Mouse (Mus musculus) spleen, postnatal 4 days (tissue): ENCODE results near the gene Usp7.
"Not testable (repeated sequence)": the region's sequence is repeated elsewhere in the genome, so short reads cannot be mapped to it uniquely, and the experiment has no call there.

ENCODE experiments used
- DNase-seq, 2 experiments: peaks; one replicate each; pipeline ENCODE4 v3.0.0; 2022; ENCODE audit warnings: low spot score in 2 of 2

Gene Usp7

DNA sequence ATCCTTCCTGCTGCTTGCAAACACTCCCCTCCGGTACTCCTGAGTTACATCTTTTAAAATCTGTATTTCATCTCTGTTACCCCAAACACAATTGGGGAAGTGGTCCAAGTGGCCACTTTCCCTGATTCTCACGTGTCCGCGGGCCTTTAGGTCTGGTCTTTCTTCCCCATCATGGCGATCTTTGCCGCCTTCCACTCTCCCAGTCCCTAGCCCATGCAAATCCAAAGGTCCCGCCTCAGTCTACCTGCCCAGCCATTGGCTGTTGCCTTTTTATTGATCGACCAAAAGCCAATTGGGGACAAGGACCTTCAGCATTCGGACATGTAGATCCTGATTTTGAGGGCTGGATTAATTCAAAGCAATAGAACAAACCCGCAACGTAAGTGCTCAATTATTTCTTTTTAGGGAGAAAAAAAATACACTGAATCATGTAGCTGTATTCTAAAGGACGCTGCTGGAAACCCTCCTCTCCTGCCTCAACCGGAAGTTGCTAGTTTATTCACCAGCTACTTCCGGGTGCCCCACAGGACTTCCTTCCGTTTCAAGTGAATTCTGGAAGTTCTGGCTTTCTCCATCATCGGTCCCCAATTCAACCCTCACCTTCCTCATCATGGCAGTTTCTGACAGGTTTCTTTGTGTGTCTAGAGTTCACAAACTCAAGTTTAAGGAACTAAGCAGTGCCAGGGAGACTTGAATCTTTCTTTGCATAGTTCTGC is 8.8 kb downstream of the Usp7 start:
- DNase-seq: no peak

GRCm38 (mm10) chr16:8781660-8782059 is 10.4 kb downstream of the Usp7 start:
- DNase-seq: no peak

DNA sequence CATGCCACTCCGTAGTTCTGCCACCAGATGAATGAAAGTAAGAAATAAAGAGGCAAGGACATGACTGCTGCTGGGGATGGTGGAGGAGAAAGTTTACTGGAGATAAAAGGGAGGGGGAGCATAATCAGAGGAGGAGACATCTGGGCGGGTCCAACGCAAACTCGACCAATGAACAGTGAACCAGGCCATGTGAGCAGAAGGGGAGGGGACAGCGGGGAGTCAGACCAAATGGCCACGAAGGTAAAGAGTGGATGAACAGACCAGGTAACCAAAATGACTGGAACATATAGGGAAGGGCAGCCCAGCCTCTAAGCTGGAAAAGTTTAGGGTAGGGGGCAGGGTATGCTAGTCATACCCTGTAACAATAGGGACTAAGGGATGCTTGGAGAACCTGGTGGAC is 10.9 kb downstream of the Usp7 start:
- DNase-seq: no peak

GRCm38 (mm10) chr16:8780187-8780586 is 11.9 kb downstream of the Usp7 start:
- no peak for DNase-seq

DNA sequence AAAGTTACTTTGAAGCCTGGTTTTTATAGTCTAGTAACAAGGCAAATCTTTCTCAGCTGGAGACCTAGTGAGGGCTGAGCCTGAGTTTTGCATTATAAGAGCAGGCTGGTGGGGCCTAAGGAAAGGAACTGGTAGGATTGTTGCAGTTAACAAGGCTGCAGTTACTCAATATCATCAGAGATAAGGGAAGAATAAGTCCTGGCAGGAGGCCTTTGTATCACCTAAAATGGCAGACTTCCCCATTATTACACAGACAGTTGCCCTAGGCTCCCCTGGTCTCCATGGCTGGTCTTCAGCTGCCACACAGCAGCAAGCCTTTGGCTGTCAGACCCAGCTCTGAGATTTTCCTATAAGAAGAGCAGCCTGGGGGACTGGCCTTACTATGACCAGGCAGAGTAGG is 13.4 kb downstream of the Usp7 start:
- DNase-seq: no peak

DNA sequence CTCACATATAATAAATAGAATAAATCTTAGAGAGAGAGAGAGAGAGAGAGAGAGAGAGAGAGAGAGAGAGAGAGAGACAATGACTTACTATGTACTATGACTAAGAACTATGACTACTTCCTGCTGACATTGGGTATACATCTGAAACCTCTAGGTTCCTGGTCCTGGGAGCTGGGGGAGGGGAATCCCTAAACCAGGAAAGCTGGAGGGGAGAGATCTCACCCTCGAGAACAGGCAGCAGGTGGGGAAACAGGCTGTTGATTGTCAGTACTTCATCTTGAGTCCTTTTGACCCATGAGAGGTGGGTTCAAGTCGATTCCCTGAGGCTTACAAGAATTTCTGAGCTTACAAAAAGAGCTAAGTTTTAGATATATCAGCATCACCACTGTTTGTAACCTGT is 14.9 kb downstream of the Usp7 start:
- DNase-seq: no peak

DNA sequence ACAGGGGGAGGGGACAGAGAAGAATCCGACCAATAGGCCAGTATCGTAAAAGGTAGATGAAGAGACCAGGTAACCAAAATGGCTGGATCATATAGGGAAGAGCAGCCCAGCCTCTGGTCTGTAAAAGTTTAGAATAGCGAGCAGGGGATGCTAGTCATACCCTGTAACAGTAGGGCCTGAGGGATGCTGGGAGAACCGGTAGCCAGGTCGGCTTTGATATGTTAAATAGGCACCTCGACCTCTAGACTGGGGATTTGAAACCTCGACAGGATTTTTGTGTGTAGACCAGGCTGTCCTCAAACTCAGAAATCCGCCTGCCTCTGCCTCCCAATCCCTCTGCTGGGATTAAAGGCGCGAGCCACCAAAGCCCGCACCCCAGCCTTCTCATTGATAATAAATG is 15.5 kb downstream of the Usp7 start:
- no peak for DNase-seq

DNA sequence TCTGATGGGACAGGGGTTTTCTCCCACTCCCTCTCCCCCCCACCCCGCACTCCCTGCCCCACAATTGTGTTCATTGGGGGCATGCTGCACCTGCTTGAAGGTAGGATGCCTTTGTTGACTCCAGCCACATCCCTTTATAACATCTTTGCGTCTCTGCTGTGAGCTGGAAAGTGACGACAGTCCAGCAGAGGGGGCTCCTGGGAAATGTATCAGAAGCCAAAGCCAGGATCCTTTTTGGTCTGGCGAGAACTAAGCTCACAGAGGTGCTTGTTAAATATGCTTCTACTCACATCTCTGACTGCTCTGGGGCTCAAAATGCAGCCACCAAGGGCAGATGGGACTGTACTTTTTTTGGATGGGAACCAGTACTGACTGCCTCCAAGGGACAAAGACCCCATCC is 21.0 kb downstream of the Usp7 start:
- no peak for DNase-seq

GRCm38 (mm10) chr16:8770342-8770741 is 21.8 kb downstream of the Usp7 start:
- DNase-seq: not testable (repeated sequence)

GRCm38 (mm10) chr16:8769466-8769865 is 22.6 kb downstream of the Usp7 start:
- DNase-seq: no peak

DNA sequence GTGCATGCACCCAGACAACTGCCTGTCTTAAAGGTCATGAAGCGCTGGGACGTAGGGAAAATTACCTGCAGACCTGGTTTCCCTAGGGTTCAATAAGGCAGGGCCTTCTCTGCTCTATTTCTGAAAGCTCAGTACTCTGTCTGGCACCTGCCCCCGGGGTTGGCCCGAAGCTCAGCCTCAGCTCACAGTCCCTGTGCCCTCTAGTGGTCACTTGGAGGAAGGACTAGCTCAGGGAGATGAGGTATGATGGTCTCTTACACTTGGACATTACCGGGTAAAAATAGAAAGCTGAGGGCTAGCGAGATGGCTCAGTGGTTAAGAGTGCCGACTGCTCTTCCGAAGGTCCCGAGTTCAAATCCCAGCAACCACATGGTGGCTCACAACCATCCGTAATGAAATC is 23.0 kb downstream of the Usp7 start:
- peak; percentile 83 to 90 for DNase-seq

DNA sequence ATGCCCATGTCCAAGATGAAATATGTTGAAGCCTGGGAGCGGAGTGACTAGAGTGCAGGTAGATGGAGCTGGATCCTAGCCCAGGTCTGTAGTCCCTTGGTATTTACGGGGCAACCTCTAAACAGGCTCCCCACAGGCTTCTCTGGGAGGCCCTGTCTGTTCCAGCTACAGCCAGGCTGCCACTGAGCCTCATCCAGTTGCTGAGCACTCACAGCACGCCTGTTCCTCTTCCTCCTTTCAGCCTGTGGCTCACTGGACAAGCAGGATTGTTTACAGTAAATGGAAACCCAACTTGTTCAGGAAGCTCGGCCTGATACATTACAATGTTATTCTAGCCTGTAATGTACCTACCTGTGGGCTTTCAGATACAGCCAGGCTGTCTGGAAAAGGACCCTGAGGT is 23.5 kb downstream of the Usp7 start:
- peak in 1 of 2 experiments; percentile 72 for DNase-seq

DNA sequence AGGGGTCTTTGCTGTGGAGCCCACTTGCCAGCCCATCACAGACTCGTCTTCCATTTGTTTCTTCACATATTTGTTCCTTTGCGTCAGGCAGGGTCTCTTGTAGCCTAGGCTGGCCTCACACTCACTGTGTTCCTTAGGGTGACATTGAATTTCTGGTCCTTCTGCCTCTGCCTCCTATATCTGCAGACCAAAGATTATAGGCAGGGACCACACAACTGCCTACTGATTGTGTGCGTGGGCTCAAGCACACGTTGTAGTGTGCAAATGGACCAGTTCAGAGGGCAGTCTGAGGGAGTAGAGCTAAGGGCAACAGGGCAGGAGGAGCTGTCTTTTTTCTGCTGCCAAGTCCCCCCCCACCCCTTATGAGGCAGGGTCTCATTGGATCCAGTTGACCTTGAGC is 24.0 kb downstream of the Usp7 start:
- no peak for DNase-seq

DNA sequence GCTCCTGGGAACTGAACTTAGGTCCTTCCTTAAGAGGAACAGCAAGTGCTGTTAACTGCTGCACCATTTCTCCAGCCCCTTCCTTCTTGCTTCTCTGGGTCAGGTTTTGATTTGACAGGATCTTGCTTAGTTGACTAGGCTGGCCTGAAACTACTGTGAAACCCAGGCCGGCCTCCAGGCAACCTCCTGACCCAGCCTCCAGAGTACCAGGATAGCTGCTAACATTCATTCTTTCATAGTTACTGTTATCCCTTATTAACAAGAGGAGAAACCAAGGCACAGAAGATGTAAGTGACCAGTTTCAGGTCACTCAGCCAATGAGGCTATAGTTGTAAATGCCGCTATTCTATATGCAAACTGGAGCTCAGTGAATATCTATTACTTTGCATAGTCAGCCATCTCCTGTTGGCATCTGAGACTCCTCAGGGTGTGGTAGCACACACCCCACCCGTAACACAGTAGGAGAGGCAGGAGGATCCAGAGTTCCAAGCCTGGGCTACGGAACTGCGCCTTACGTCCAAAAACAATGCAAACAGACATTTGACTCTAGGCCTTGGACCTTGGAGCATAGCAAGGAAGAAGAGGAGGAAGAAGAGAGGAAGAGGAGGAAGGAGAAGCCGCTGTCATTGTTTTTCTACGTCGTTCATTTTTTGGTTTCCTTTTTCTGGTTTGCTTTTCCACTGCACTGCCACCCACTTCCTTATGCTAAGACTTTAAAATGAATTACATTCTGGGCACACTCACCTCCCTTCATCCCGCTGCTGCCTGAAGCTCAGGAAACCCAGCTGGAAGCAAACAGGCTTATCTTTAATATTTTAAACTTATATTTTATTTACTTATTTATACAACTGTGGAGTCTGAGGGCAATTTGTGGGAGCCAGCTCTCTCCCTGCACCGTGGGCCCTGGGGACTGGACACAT is 24.7 kb downstream of the Usp7 start:
- DNase-seq: peak in 1 of 2 experiments; percentile 55

GRCm38 (mm10) chr16:8766196-8766595 is 25.9 kb downstream of the Usp7 start:
- no peak for DNase-seq

GRCm38 (mm10) chr16:8764124-8764907 is 27.8 kb downstream of the Usp7 start:
- no peak for DNase-seq

DNA sequence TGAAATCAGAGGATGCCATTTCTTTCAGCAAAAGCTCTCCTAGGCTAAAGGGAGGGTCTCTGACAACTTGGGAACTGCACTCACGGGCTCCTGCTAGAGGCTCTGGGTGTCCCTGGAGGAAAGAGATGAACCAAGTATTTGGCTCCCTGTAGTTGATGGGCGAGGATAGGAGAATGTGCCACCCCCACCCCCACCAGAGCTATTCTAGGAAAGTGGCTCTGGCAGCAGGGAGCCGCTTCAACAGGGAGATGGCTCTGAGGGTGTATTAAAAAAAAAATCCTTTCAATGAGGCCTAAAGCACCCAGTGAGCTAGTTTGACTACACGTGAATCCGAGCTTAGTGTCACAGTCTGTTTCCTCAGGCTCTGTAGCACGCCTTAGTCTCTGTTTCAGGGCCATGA is 29.1 kb downstream of the Usp7 start:
- no peak for DNase-seq

DNA sequence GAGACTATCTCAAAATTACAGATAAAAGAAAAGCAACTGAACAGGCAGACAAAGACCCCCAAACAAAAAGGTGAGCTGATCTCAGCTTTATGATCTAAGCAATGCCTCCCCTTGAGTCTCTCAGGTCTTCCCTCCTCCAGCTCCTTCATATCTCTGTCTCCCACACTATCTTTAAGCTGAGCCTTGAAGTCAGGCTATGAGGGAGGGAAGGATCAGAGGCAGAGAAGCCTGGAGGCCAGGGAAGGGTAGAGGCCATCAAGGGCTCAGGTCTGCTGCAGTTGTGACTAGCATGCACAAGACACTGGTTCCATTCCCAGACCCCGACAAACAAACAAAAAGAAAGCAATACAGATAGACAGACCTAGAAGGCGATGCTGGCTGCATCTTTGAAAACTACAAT is 30.2 kb downstream of the Usp7 start:
- DNase-seq: no peak

- no peak for DNase-seq
These were observed 31.1 kb downstream of the Usp7 start for GRCm38 (mm10) chr16:8761005-8761404.

DNA sequence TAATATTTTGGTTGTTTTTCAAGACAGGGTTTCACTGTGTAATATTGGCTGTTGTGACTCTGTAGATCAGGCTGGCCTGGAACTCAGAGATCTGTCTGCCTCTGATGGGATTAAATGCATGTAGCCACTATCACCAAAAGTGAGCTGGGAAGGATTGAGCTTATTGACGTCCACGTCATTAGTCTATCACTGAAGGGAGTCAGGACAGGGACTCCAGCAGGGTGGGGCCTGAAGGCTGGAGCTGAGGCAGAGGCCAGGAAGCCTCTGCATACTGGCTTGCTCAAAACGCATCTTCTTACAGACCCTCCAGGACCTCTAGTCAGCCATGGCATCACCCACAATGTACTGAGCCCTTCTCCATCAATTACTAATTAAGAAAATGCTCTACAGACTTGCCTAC is 33.1 kb downstream of the Usp7 start:
- DNase-seq: no peak

DNA sequence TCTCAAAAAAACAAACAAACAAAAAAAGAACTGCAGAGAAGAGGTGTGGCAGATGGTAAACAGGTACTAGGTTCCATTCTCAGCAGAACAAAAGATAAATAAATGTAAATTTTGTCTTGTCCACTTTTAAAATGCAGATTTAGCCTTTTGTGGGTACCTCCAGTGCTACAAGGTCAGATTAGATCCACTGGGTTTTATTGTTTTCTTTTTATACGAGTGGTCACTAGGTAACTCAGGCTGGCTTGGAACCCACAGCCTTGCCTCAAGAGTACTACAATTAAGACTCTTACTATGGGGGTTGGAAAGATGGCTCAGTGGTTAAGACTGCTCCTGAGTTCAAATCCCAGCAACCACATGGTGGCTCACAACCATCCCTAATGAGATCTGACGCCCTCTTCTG is 33.9 kb downstream of the Usp7 start:
- no peak for DNase-seq

GRCm38 (mm10) chr16:8757586-8757985 is 34.5 kb downstream of the Usp7 start:
- not testable (repeated sequence) for DNase-seq
